Mouse (Mus musculus) midbrain, embryonic 15.5 days (tissue): Measurements from ENCODE around the gene Alb. TPM values are rescaled to one million over a fixed set of nuclear protein-coding genes. Genes with fewer than 3 reads are reported as not detected.

Source experiments
- ATAC-seq: fragments of 200-750 bp; cut with Nextera tagmentation; replicated peaks from 2 replicates; pipeline ENCODE4 v1.8.0; 2017; ENCODE audit warnings: moderate TSS enrichment
- H3K27ac ChIP-seq: fragments of 300-500 bp; sonication (generic); 2 replicates; pipeline ENCODE4 v1.5.1; 2015; ENCODE audit warnings: mild to moderate bottlenecking, inconsistent platforms
- H3K27me3 ChIP-seq: fragments of 300-500 bp; sonication (generic); replicated peaks from 2 replicates; pipeline ENCODE4 v1.6.1; 2015; ENCODE audit warnings: inconsistent platforms
- H3K36me3 ChIP-seq: fragments of 300-500 bp; sonication (generic); replicated peaks from 2 replicates; pipeline ENCODE4 v1.6.1; 2015; ENCODE audit warnings: inconsistent platforms
- H3K4me1 ChIP-seq: fragments of 300-500 bp; sonication (generic); 2 replicates; pipeline ENCODE4 v1.6.1; 2015; ENCODE audit warnings: inconsistent platforms
- H3K4me2 ChIP-seq: fragments of 300-500 bp; sonication (generic); 2 replicates; pipeline ENCODE4 v1.6.1; 2015; ENCODE audit warnings: inconsistent platforms, mild to moderate bottlenecking, moderate library complexity
- H3K4me3 ChIP-seq: fragments of 300-500 bp; sonication (generic); 2 replicates; pipeline ENCODE4 v1.5.1; 2015; ENCODE audit warnings: mild to moderate bottlenecking, inconsistent platforms
- H3K9ac ChIP-seq: fragments of 300-500 bp; sonication (generic); 2 replicates; pipeline ENCODE4 v1.6.1; 2015; ENCODE audit warnings: mild to moderate bottlenecking, inconsistent platforms
- H3K9me3 ChIP-seq: fragments of 300-500 bp; sonication (generic); 2 replicates; pipeline ENCODE4 v1.6.1; 2016; ENCODE audit warnings: inconsistent platforms
- WGBS: fragments of 180-500 bp; shearing (Covaris S2); methylation state at CpG from one replicate; pipeline ENCODE4 v1.1.7; 2015; ENCODE audit warnings: mixed read lengths; 5-methylcytosine and 5-hydroxymethylcytosine counted together
- polyA plus RNA-seq: library from polyadenylated mRNA; unstranded; fragments of >200 nt; fragmentation: Nextera tagmentation; extraction: Ambion mirVana; gene quantifications from 2 replicates; pipeline ENCODE4 v1.2.1, GENCODE M21; 2015

Gene Alb
- 0.10 and 5.6 TPM in 2 replicates for polyA plus RNA-seq

- H3K4me3 ChIP-seq: no peak within 1 kb of the TSS
- no peak for ATAC-seq
- no peak within 1 kb of the TSS for H3K27ac ChIP-seq
- no peaks in the 10 kb centered on the region for H3K9me3 ChIP-seq
- H3K36me3 ChIP-seq: no peaks in the 10 kb centered on the region
- H3K4me1 ChIP-seq: no peaks in the 10 kb centered on the region
- no peaks in the 10 kb centered on the region for H3K27me3 ChIP-seq
- H3K9ac ChIP-seq: no peak within 1 kb of the TSS
- WGBS: 92% methylated on average over 8 of the region's 8 CpGs
- H3K4me2 ChIP-seq: no peak within 1 kb of the TSS
Measured at GRCm38 (mm10) chr5:90460619-90461018, at the start of gene Alb. TSS of gene Alb (plus strand) at chr5:90460897.

- Histone ChIP-seq H3K4me3 (no peak overlapping the region), H3K9ac (no peak overlapping the region), H3K4me1 (no peaks in the 10 kb centered on the region), H3K4me2 (no peak overlapping the region), H3K36me3 (no peaks in the 10 kb centered on the region), H3K27ac (no peak overlapping the region), H3K9me3 (no peaks in the 10 kb centered on the region), H3K27me3 (no peaks in the 10 kb centered on the region)
- ATAC-seq: no peak
- 87% methylated on average over 8 of the region's 8 CpGs for WGBS
Measured at GRCm38 (mm10) chr5:90414142-90414924, 46.4 kb upstream of the Alb start.

DNA sequence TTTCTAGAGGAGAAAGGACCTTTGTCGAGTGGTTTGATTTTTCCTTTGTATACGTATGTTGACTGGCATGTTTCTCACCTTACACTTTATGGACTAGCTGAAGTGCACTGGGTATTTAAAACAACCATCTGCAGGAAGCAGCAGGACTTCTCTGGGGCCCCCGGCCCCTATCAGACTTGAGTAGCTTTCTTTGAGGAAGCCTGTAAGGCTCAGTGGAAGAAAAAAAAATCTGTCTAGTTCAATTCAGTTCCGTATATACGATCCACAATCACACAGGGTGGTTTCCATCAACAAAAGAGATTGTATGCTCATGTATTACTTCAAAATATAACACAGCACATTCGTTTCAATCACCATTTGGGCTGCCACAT lies 45.8 kb upstream of the Alb start:
- Histone ChIP-seq H3K27ac (no peak overlapping the region), H3K4me3 (no peak overlapping the region), H3K4me1 (no peaks in the 10 kb centered on the region), H3K4me2 (no peak overlapping the region), H3K9ac (no peak overlapping the region), H3K27me3 (no peaks in the 10 kb centered on the region), H3K9me3 (no peaks in the 10 kb centered on the region), H3K36me3 (no peaks in the 10 kb centered on the region)
- no peak for ATAC-seq
- 51% methylated on average over 6 of the region's 6 CpGs for WGBS

- H3K27me3 ChIP-seq: no peaks in the 10 kb centered on the region
- WGBS: 89% methylated on average over 5 of the region's 5 CpGs
- H3K4me2 ChIP-seq: no peak overlapping the region
- no peak overlapping the region for H3K27ac ChIP-seq
- no peaks in the 10 kb centered on the region for H3K36me3 ChIP-seq
- H3K9me3 ChIP-seq: no peaks in the 10 kb centered on the region
- no peak overlapping the region for H3K4me3 ChIP-seq
- no peak overlapping the region for H3K9ac ChIP-seq
- no peaks in the 10 kb centered on the region for H3K4me1 ChIP-seq
- ATAC-seq: no peak
Measured at GRCm38 (mm10) chr5:90424625-90425024, 36.1 kb upstream of the Alb start.

DNA sequence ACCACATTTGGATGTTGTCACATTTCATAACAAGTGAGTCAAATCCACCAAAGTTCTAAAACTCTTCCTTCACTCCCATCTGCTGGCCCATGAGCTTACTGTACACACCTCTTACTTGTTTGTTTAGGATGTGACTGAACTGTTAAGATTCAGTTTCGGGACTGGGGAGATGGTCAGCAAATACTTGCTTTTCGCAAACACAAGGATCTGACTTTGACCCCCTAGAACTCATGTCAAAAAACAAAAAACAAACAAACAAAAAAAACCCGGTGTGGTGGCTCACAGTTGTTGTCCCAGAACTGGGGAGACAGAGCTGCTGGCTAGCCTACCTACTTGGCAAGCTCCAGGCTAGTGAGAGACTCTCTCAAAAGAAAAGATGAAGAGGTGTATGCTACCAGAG lies 35.5 kb upstream of the Alb start:
- Histone ChIP-seq H3K27me3 (no peaks in the 10 kb centered on the region), H3K4me2 (no peak overlapping the region), H3K36me3 (no peaks in the 10 kb centered on the region), H3K9ac (no peak overlapping the region), H3K4me1 (no peaks in the 10 kb centered on the region), H3K4me3 (no peak overlapping the region), H3K27ac (no peak overlapping the region), H3K9me3 (no peaks in the 10 kb centered on the region)
- 91% methylated on average over 3 of the region's 3 CpGs for WGBS
- ATAC-seq: no peak

DNA sequence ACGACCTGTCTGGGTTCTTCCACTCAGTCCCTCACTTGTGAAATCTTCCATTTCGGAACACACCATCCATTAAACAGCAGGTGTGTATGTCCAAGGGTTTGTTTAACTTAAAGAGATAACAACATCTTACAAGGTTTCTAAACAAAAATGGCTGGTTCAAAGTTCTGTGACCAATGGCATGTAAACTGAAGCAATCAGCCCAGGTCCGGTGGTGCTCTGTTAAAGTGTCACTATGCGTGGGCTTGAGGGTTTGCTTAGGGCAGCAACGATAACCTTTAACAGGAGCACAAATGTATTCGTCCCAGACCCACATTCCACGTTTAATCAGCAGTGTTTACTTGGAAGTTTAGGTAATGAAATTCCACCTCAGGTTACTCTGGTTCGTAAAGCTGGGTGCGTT lies 29.6 kb upstream of the Alb start:
- no peak for ATAC-seq
- Histone ChIP-seq H3K36me3 (no peaks in the 10 kb centered on the region), H3K27ac (no peak overlapping the region), H3K9ac (no peak overlapping the region), H3K27me3 (no peaks in the 10 kb centered on the region), H3K4me1 (no peaks in the 10 kb centered on the region), H3K9me3 (no peaks in the 10 kb centered on the region), H3K4me2 (no peak overlapping the region), H3K4me3 (no peak overlapping the region)
- WGBS: 88% methylated on average over 9 of the region's 9 CpGs

GRCm38 (mm10) chr5:90439157-90439556 lies 21.5 kb upstream of the Alb start:
- Histone ChIP-seq H3K9ac (no peak overlapping the region), H3K27me3 (no peaks in the 10 kb centered on the region), H3K4me2 (no peak overlapping the region), H3K27ac (no peak overlapping the region), H3K4me1 (no peaks in the 10 kb centered on the region), H3K36me3 (no peaks in the 10 kb centered on the region), H3K9me3 (no peaks in the 10 kb centered on the region), H3K4me3 (no peak overlapping the region)
- no peak for ATAC-seq
- WGBS: 76% methylated on average over 4 of the region's 4 CpGs

- Histone ChIP-seq H3K4me3 (no peak overlapping the region), H3K4me1 (no peaks in the 10 kb centered on the region), H3K9me3 (no peaks in the 10 kb centered on the region), H3K27me3 (no peaks in the 10 kb centered on the region), H3K27ac (no peak overlapping the region), H3K4me2 (no peak overlapping the region), H3K36me3 (no peaks in the 10 kb centered on the region), H3K9ac (no peak overlapping the region)
- ATAC-seq: no peak
- 94% methylated on average over 3 of the region's 3 CpGs for WGBS
Measured at GRCm38 (mm10) chr5:90447577-90447976, 13.1 kb upstream of the Alb start.

- no peaks in the 10 kb centered on the region for H3K4me1 ChIP-seq
- 85% methylated on average over 5 of the region's 5 CpGs for WGBS
- no peak overlapping the region for H3K9ac ChIP-seq
- no peak for ATAC-seq
- no peaks in the 10 kb centered on the region for H3K9me3 ChIP-seq
- H3K36me3 ChIP-seq: no peaks in the 10 kb centered on the region
- no peak overlapping the region for H3K27ac ChIP-seq
- no peaks in the 10 kb centered on the region for H3K27me3 ChIP-seq
- no peak overlapping the region for H3K4me3 ChIP-seq
- H3K4me2 ChIP-seq: no peak overlapping the region
Measured at GRCm38 (mm10) chr5:90449961-90450360, 10.7 kb upstream of the Alb start.

DNA sequence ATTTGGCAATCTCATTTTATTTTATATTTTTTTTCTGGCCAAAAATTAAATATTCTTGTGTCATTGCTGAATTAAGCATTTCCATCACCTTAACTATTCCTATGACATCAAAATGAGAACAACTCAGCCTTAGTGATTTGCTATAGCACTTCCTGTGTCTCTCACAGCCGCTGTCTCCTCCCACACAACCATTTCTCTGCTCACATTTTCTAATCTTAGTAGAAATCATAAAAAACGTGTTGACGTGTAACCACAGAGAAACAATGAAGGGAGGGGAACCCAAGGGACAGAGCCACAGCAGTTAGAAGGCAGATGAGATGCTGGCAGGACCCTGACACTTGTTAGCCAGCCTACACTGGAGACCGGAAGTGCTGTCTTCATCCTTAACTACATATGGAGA lies 8.0 kb upstream of the Alb start:
- no peaks in the 10 kb centered on the region for H3K9me3 ChIP-seq
- H3K4me2 ChIP-seq: no peak overlapping the region
- H3K9ac ChIP-seq: no peak overlapping the region
- no peaks in the 10 kb centered on the region for H3K4me1 ChIP-seq
- WGBS: 82% methylated on average over 4 of the region's 4 CpGs
- no peaks in the 10 kb centered on the region for H3K27me3 ChIP-seq
- H3K27ac ChIP-seq: no peak overlapping the region
- no peak overlapping the region for H3K4me3 ChIP-seq
- ATAC-seq: no peak
- no peaks in the 10 kb centered on the region for H3K36me3 ChIP-seq

DNA sequence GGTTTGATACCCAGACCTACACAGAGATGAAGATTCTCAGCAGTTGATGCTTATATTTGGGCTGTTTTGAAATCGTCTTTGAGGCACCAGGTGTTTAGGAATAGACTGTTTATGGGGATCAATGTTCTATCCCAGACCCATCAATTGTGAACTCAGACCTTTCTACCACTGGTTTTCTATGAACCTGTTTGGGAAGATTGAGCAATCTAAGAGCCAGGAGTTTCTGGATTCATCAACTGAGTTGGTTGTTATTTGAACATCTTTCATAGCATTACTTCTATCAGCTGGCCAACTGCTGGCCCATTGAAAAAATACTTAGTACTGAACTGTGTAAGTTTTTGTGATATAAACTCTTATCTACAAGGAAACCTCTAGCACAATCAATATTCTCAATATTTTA lies 3.5 kb upstream of the Alb start:
- H3K27me3 ChIP-seq: no peaks in the 10 kb centered on the region
- no peak overlapping the region for H3K4me2 ChIP-seq
- 90% methylated on average over 1 of the region's 1 CpGs for WGBS
- no peak overlapping the region for H3K27ac ChIP-seq
- no peak overlapping the region for H3K4me3 ChIP-seq
- H3K9ac ChIP-seq: no peak overlapping the region
- no peaks in the 10 kb centered on the region for H3K9me3 ChIP-seq
- H3K36me3 ChIP-seq: no peaks in the 10 kb centered on the region
- ATAC-seq: no peak
- no peaks in the 10 kb centered on the region for H3K4me1 ChIP-seq

DNA sequence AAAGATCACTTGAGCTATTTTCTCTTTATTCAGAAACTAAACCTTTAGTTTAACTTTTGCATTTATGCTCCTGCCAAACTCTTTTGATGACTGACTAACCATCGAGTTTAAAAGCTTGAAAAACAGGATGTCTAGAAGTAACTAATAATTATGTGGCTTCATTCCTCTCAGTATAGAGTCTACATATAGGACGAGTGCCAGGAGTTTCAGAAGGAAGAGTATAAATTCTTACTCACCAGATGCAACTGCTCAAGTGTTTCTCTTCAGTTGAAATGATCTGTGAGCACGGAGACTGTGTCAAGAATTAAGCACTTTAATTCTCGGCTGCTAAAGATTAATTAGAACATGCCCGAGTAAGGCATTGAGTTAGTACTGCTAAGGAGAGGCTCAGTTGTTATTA lies 2.0 kb upstream of the Alb start:
- no peak overlapping the region for H3K4me2 ChIP-seq
- no peak overlapping the region for H3K4me3 ChIP-seq
- ATAC-seq: no peak
- no peaks in the 10 kb centered on the region for H3K9me3 ChIP-seq
- H3K27ac ChIP-seq: no peak overlapping the region
- 84% methylated on average over 5 of the region's 5 CpGs for WGBS
- H3K36me3 ChIP-seq: no peaks in the 10 kb centered on the region
- H3K4me1 ChIP-seq: no peaks in the 10 kb centered on the region
- H3K9ac ChIP-seq: no peak overlapping the region
- no peaks in the 10 kb centered on the region for H3K27me3 ChIP-seq

DNA sequence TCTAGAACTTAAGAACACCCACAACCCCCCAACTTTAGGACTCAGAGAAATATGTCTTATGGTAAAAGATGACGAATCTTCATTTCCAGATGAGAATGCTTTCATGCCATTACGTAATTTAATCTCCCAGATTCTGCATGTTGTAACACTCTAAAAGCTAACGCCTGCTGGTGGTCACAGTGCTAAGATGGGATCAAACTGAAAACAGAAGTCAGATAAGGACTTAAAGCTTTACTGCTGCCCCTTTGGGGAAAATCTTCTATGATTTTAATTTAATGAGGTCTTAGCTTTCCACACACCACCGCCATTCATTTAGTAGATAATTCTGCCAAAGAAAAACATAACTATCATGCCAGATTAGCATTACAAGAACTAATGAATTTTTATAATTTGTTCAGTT lies 6.1 kb downstream of the Alb start:
- ATAC-seq: no peak
- H3K4me2 ChIP-seq: no peak overlapping the region
- no peaks in the 10 kb centered on the region for H3K9me3 ChIP-seq
- no peak overlapping the region for H3K27ac ChIP-seq
- no peak overlapping the region for H3K4me3 ChIP-seq
- WGBS: 71% methylated on average over 4 of the region's 4 CpGs
- H3K4me1 ChIP-seq: no peaks in the 10 kb centered on the region
- H3K27me3 ChIP-seq: no peaks in the 10 kb centered on the region
- no peak overlapping the region for H3K9ac ChIP-seq
- no peaks in the 10 kb centered on the region for H3K36me3 ChIP-seq
